Mouse (Mus musculus) urinary bladder, postnatal 36 days (tissue): ENCODE data around the gene Cx3cr1.
"Not testable (repeated sequence)": the region's sequence is repeated elsewhere in the genome, so short reads cannot be mapped to it uniquely, and the experiment has no call there.

Experiments used
- DNase-seq, 2 experiments: peaks; one replicate each; pipeline ENCODE4 v3.0.0; 2022; ENCODE audit warnings: low spot score in 2 of 2, mixed read lengths in 1 of 2

The Cx3cr1 gene

GRCm38 (mm10) chr9:120069779-120070178, at the start of gene Cx3cr1:
Cx3cr1 (minus strand) TSS chr9:120069879.
- no peak for DNase-seq

GRCm38 (mm10) chr9:120118212-120118611, 48.5 kb upstream of the Cx3cr1 start:
- DNase-seq: no peak

GRCm38 (mm10) chr9:120116184-120116624, 46.5 kb upstream of the Cx3cr1 start:
- DNase-seq: no peak

GRCm38 (mm10) chr9:120115580-120115979, 45.9 kb upstream of the Cx3cr1 start:
- no peak for DNase-seq

- no peak for DNase-seq
These were observed 45.1 kb upstream of the Cx3cr1 start for GRCm38 (mm10) chr9:120114789-120115151.

GRCm38 (mm10) chr9:120114051-120114788, 44.5 kb upstream of the Cx3cr1 start:
- DNase-seq: no peak

- DNase-seq: no peak
These were observed 43.8 kb upstream of the Cx3cr1 start for GRCm38 (mm10) chr9:120113456-120113855.

- no peak for DNase-seq
These were observed 42.8 kb upstream of the Cx3cr1 start for GRCm38 (mm10) chr9:120112472-120112871.

- no peak for DNase-seq
These were observed 41.7 kb upstream of the Cx3cr1 start for GRCm38 (mm10) chr9:120111156-120111945.

- peak; percentile 89 to 95 for DNase-seq
These were observed 40.7 kb upstream of the Cx3cr1 start, which contains the start of gene Slc25a38 for GRCm38 (mm10) chr9:120110211-120111018. Slc25a38 (plus strand) TSS chr9:120110374.

GRCm38 (mm10) chr9:120108953-120109352, 39.3 kb upstream of the Cx3cr1 start:
- not testable (repeated sequence) for DNase-seq

- DNase-seq: no peak
These were observed 31.5 kb upstream of the Cx3cr1 start for GRCm38 (mm10) chr9:120101165-120101564.

- DNase-seq: no peak
These were observed 29.6 kb upstream of the Cx3cr1 start for GRCm38 (mm10) chr9:120099304-120099703.

GRCm38 (mm10) chr9:120098682-120099081, 29.0 kb upstream of the Cx3cr1 start:
- peak; percentile 49 to 51 for DNase-seq

GRCm38 (mm10) chr9:120095886-120096285, 26.2 kb upstream of the Cx3cr1 start:
- DNase-seq: no peak

- DNase-seq: no peak
These were observed 24.0 kb upstream of the Cx3cr1 start for GRCm38 (mm10) chr9:120093701-120094100.

GRCm38 (mm10) chr9:120091696-120092238, 22.1 kb upstream of the Cx3cr1 start, which contains the start of gene Ccr8:
Ccr8 (plus strand) TSS chr9:120092114.
- no peak for DNase-seq

GRCm38 (mm10) chr9:120091086-120091485, 21.4 kb upstream of the Cx3cr1 start:
- no peak for DNase-seq

- DNase-seq: no peak
These were observed 19.4 kb upstream of the Cx3cr1 start for GRCm38 (mm10) chr9:120089125-120089524.

- DNase-seq: no peak
These were observed 14.7 kb upstream of the Cx3cr1 start for GRCm38 (mm10) chr9:120084406-120084805.

- DNase-seq: no peak
These were observed 13.6 kb upstream of the Cx3cr1 start for GRCm38 (mm10) chr9:120083158-120083894.
